Mouse (Mus musculus): ENCODE measurements around the gene Serpina12. TPM values are rescaled to one million over a fixed set of nuclear protein-coding genes. Genes with fewer than 3 reads are reported as not detected.

The Serpina12 gene
- total RNA-seq, 2 experiments from 2014 or later = not detected

GRCm38 (mm10) chr12:104013620-104014019 is 30.6 kb downstream of the Serpina12 start, which contains the start of gene Serpina9:
Gene Serpina9, minus strand, starts transcription at chr12:104013755.
- DNase-seq (ENCODE audit: extremely low spot score in 1 of 2, low spot score in 1 of 2) = no peak

DNA sequence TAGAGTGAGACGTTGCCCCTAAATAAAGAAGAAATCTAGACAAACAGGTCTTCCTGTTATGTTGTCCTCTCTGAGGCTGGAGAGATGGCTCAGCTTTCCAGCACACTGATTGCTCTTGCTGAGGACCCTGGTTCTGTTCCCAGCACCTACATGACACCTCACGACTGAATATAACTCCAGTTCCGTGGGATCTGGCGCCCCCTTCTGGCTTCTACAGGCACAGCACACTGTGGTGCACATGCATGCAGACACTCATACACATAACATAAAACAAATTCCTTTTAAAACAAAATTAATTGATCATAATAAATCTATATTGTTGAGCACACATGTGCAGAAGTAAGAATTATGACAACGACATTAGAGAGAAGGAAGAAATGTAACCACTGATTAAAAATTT is 39.6 kb downstream of the Serpina12 start:
- no peak for DNase-seq (ENCODE audit: extremely low spot score in 1 of 2, low spot score in 1 of 2)

DNA sequence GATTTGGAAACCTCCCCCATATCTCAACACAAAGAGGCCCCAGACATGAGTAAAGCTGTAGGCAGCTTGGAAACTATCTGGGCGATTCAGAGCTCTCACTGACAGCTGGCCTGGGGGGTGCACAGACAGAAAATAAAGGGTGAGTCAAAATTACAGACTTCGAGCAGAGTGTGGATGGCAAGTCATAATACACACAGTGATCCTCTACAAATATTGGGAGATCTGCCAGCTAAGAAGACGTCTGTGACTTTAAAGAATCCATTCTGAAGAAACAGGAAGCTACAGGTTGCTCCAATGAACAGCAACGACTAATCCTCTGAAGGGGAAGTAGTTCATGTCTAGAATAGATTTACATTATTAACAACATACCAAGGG is 41.0 kb downstream of the Serpina12 start:
- no peak for DNase-seq (ENCODE audit: extremely low spot score in 1 of 2, low spot score in 1 of 2)

DNA sequence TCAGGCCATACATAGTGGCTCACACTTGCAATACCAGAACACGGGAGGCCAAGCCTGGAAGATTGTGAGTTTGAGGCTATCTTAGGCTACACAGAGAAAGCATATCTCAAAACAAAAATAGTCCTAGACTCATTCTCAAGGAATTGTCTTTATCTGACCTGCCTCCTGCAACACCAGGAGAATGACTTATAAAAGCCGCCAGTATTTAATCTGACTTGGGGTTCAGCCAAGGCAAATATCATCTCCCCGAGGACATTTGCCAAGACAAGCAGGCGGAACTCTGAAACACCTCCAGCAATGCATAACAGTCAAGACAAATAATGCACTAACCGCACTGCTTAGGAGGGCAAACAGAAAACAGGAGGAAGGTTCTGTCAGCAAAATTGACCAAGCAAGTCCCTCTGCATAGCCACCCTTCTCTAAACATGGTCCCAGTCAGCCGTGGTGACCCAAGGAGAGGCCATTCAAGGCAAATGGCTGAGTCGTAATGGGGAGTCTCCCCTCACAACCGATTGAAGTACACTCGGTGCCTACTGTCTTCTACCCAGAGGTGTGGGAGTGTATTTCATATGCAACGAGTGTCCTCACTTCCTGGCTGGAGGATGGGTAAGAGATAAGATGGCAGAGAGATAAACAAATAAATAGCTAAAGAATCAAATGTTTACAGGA is 41.5 kb downstream of the Serpina12 start:
- no peak for DNase-seq (ENCODE audit: extremely low spot score in 1 of 2, low spot score in 1 of 2)

DNA sequence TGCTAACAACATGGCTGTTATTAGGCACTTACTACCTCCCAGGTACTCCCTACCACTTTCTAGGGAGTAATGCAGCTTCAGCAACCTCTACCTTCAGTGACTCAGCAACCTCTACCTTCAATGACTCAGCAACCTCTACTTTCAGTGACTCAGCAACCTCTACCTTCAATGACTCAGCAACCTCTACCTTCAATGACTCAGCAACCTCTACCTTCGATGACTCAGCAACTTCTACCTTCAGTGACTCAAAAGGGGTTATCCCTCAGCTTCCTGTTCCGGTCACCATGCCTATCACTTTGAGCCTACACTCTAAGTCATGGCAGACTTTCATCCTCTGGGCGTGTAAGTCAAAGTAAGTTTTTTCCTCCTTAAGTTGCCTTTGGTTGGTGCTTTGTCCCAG is 43.6 kb downstream of the Serpina12 start:
- DNase-seq (ENCODE audit: extremely low spot score in 1 of 2, low spot score in 1 of 2) = no peak

GRCm38 (mm10) chr12:103999611-104000010 is 44.6 kb downstream of the Serpina12 start:
- no peak for DNase-seq (ENCODE audit: extremely low spot score in 1 of 2, low spot score in 1 of 2)

DNA sequence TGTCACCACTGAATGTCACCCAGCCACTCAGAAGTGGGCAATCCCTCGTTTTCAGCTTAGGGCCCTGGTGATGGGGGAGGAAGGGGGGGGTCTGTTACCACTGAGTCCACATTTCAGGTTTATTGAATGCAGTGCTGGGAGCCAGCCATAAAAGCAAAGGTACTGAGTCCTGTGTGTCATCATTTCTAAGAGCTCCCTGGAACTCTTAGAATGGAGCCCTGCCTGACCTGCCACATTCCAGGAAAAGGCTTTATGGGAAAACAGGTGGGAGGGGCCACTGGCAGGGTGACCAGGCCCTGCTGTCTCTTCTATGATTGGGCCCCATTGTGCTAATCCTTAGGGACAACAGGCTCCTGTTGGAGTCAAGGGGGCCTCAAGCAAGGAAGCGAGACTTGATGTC is 47.7 kb downstream of the Serpina12 start:
- DNase-seq (ENCODE audit: extremely low spot score in 1 of 2, low spot score in 1 of 2) = no peak

GRCm38 (mm10) chr12:103995292-103996072 is 48.8 kb downstream of the Serpina12 start:
- DNase-seq (ENCODE audit: extremely low spot score in 1 of 2, low spot score in 1 of 2) = peak; percentile 74 to 90

DNA sequence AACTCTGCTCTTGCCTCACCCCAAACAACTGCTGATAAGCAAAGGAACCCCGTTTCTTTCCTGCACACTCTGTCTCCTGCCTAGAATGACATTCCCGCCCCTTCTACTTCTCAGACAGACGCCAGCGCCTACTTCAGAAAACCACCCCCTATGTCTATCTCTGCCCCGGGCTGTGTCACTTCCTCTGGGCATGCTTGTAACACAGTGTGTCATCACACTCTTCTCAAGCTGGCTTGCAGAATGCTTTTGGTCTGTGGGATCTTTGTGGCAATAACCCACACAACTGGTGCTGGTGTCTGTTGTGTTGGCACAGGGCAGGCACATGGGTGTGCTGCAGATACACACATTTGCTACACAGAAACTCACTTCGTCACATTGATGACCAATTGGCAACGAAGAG is 51.3 kb downstream of the Serpina12 start:
- DNase-seq (ENCODE audit: extremely low spot score in 1 of 2, low spot score in 1 of 2) = no peak

GRCm38 (mm10) chr12:103989857-103990256 is 54.4 kb downstream of the Serpina12 start, which contains the start of gene Serpina11:
Gene Serpina11, minus strand, starts transcription at chr12:103989957.
- no peak for DNase-seq (ENCODE audit: extremely low spot score in 1 of 2, low spot score in 1 of 2)

DNA sequence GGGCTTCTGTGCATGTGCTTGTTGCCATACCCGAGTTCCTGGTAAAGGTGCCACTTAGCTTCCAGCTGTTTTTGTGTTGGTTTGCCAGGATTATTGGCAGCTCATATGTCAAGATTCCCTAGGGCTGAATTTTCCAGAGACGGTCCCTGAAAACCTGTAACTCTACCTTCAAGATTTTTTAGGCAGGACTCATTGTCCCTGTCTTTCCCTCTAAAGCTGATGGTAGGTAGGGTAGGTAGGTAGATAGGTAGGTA is 54.8 kb downstream of the Serpina12 start:
- no peak for DNase-seq (ENCODE audit: extremely low spot score in 1 of 2, low spot score in 1 of 2)

DNA sequence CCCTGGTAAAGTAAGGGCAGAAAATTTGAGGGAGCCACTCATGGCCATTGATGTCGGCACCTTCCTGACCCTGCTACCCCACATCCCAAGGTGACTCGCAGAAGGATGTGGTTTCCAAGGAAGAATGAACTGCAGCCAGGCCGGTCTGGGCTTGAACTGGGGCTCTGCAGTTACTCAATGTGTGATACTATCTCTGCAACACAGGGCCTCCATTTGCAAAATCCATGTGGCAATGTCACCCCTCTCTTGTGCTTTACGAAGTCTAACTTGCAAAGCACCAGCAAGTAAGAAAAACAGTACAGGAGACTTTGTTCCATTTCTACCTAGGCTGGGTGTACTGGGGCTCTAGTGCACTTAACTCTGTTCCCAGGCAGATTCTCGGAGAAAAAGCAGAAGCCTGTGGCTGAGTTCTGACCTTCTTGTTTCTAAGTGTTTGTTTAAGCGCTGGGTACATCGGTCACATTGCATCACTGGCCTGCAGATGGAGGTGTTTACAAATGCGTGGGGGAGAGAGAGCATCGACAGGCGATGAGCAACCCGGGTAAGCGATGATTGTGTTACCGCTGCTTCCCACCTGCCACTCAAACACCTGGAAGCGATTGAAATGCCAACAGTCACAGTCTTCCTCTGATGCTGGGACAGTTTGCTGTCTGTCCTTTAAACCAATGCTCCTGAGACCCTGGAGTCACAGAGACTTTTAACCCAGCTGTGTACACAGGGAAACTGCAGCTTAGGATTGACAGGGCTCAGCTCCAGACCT is 55.3 kb downstream of the Serpina12 start:
- no peak for DNase-seq (ENCODE audit: extremely low spot score in 1 of 2, low spot score in 1 of 2)

DNA sequence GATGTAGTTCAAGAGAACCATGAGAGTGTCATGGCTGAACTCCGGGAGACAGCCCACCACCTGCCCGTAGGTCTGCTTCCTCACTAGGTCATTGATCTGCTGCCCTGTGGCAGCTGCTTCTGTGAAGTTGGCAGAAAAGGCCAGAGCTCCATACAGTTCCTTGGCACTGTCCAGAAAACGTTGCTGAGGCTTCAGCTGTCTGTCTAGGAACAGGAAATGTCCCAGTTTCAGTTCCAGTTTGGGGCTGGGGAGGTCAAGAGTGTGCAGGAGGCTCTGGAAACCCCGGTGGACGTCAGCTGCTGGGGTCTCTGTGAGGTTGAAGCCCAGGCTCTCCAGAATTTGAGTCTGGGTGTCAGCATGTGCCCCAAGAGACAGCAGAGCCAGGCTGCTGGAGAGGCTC is 58.4 kb downstream of the Serpina12 start:
- DNase-seq (ENCODE audit: extremely low spot score in 1 of 2, low spot score in 1 of 2) = no peak

DNA sequence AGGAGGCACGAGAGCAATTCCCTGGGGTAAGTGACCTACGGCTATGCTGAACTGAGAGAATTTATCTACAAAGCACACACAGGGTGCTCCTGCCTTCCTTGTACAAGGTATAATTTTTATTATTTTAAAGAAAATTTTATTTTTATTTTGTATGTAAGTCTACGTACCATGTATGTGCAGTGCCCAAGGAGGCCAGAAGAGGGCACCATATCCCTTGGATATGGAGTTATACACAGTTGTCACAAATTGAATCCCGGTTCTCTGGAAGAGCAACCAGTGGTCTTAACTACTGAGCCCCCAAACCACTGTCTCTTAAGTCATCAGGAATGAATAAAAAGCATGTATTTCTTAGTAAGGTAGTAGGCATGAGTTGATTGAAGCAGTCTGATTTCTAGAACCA is 59.3 kb downstream of the Serpina12 start:
- peak in 1 of 2 experiments; percentile 84 for DNase-seq (ENCODE audit: extremely low spot score in 1 of 2, low spot score in 1 of 2)

- DNase-seq (ENCODE audit: extremely low spot score in 1 of 2, low spot score in 1 of 2) = no peak
Measured at GRCm38 (mm10) chr12:103981646-103982360, 62.4 kb downstream of the Serpina12 start.

Other genes starting within 250 kb of the Serpina12 start
- gene Serpina1b, start 214.1 kb downstream of the Serpina12 start, total RNA-seq (2021) = not detected
- gene Serpina1a, start 180.9 kb downstream of the Serpina12 start, total RNA-seq (2021) = not detected
- not detected for gene Serpina1c, start 139.6 kb downstream of the Serpina12 start, total RNA-seq (2021)
- not detected for gene Serpina1e, start 85.5 kb downstream of the Serpina12 start, total RNA-seq (2021)
- not detected for gene Serpina11, start 54.5 kb downstream of the Serpina12 start, total RNA-seq (2021)
- under 1 TPM; 0.17 to 0.23 TPM for gene Serpina9, start 30.7 kb downstream of the Serpina12 start, total RNA-seq (2021)
- gene Serpina5, start 56.7 kb upstream of the Serpina12 start, total RNA-seq (2021) = not detected
- not detected for gene Serpina3a, start 68.3 kb upstream of the Serpina12 start, total RNA-seq (2021)
- gene Serpina3b, start 83.6 kb upstream of the Serpina12 start, total RNA-seq (2021) = not detected
- gene Serpina3c, start 109.4 kb upstream of the Serpina12 start, total RNA-seq (2021) = under 1 TPM; 0.26 to 0.49 TPM
- not detected for gene Serpina3f, start 170.1 kb upstream of the Serpina12 start, total RNA-seq (2021)
- 1 to 10 TPM in 1 of 2 experiments, not detected in 1; 2.7 TPM for gene Serpina3g, start 191.8 kb upstream of the Serpina12 start, total RNA-seq (2021)
- gene Serpina3i, start 218.7 kb upstream of the Serpina12 start, total RNA-seq (2021) = 1 to 10 TPM; 1.1 to 1.5 TPM

All from layer of hippocampus, postnatal 25 days (tissue).